Mouse (Mus musculus) kidney, adult 2 months (tissue): ENCODE results near the gene Cenpn. TPM values are rescaled to one million over a fixed set of nuclear protein-coding genes. Genes with fewer than 3 reads are reported as not detected.

ENCODE experiments used
- DNase-seq: peaks from one replicate; pipeline ENCODE4 v3.0.0; 2021
- H3K27ac ChIP-seq: fragments of 200-500 bp; 2 replicates; pipeline ENCODE4 v1.5.1; 2012; ENCODE audit warnings: low read depth, low read length, control low read depth, inconsistent platforms; ENCODE audit not compliant: insufficient read depth
- H3K27me3 ChIP-seq: fragments of 200-500 bp; replicated peaks from 2 replicates; pipeline ENCODE4 v1.6.1; 2012; ENCODE audit warnings: mild to moderate bottlenecking, moderate library complexity, low read length, inconsistent platforms; ENCODE audit not compliant: control insufficient read depth, insufficient read depth
- H3K36me3 ChIP-seq: fragments of 200-500 bp; 2 replicates; pipeline ENCODE4 v1.6.1; 2012; ENCODE audit warnings: mild to moderate bottlenecking, moderate library complexity, low read length, inconsistent platforms; ENCODE audit not compliant: control insufficient read depth, insufficient read depth
- H3K4me1 ChIP-seq: fragments of 200-500 bp; 2 replicates; pipeline ENCODE4 v1.6.1; 2011; ENCODE audit warnings: low read length; ENCODE audit not compliant: control insufficient read depth, insufficient read depth
- H3K4me3 ChIP-seq: fragments of 200-500 bp; 2 replicates; pipeline ENCODE4 v1.5.1; 2011; ENCODE audit warnings: mild to moderate bottlenecking, low read depth, low read length, control low read depth; ENCODE audit not compliant: insufficient read depth
- CTCF ChIP-seq: fragments of 200-500 bp; conservative IDR thresholded peaks from 2 replicates; pipeline ENCODE4 v1.5.1; 2011; ENCODE audit warnings: low read depth, mild to moderate bottlenecking, control low read depth, low read length, moderate library complexity, mixed read lengths; ENCODE audit not compliant: insufficient read depth, insufficient read length
- POLR2A ChIP-seq: fragments of 200-500 bp; IDR thresholded peaks from one replicate; pipeline ENCODE4 v1.6.1; 2011; ENCODE audit warnings: low read depth, low read length, control low read depth
- WGBS: fragments of 180-500 bp; shearing (Covaris S2); methylation state at CpG from one replicate; pipeline ENCODE4 v1.1.7; 2018; 5-methylcytosine and 5-hydroxymethylcytosine counted together
- polyA plus RNA-seq: library from polyadenylated mRNA; depleted of rRNA; stranded (reverse); fragments of >200 nt; gene quantifications from 2 replicates; pipeline ENCODE4 v1.2.3, GENCODE M21; 2012

Gene Cenpn
- polyA plus RNA-seq, 1 experiment = 0.89 TPM

DNA sequence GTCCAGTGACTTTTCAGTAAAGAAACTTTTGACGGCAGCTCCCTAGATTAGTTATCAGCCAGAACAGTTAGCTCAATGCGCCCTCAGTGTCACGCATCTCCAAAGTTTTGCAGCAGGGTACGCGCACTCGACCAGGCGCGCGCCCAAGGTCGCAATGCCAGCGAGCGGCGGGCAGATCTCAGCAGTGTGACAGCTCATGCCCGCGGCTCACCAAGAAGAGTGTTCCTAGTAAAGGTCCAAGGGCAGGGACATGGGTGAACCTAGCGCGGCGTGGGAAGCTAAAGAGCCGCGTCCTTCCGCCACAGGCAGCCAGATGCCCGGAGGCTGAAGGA, 559 bp upstream of the Cenpn start:
- DNase-seq = no peak
- H3K36me3 ChIP-seq = no peaks in the 10 kb centered on the region
- peak overlapping the region; percentile 93 for H3K27ac ChIP-seq
- no peaks in the 10 kb centered on the region for H3K27me3 ChIP-seq
- H3K4me1 ChIP-seq = peaks cover 3% of the 10 kb centered on the region; the same call in 1 of the 2 replicates
- WGBS = under 1% methylated on average over 22 of the region's 22 CpGs
- peak overlapping the region; percentile 84 for H3K4me3 ChIP-seq
- TF ChIP-seq CTCF (no peak), POLR2A (no peak)

GRCm38 (mm10) chr8:116922060-116922757, 679 bp downstream of the Cenpn start:
- Histone ChIP-seq H3K36me3 (no peaks in the 10 kb centered on the region), H3K4me3 (peak overlapping the region; percentile 84), H3K27ac (peak overlapping the region; percentile 76), H3K27me3 (no peaks in the 10 kb centered on the region), H3K4me1 (peaks cover 3% of the 10 kb centered on the region; the same call in 1 of the 2 replicates)
- 17% methylated on average over 17 of the region's 17 CpGs for WGBS
- no peak for DNase-seq
- no peak for TF ChIP-seq CTCF
- no peak for TF ChIP-seq POLR2A

GRCm38 (mm10) chr8:116923526-116923925, 2.0 kb downstream of the Cenpn start:
- H3K36me3 ChIP-seq = no peaks in the 10 kb centered on the region
- no peak overlapping the region for H3K27ac ChIP-seq
- no peaks in the 10 kb centered on the region for H3K27me3 ChIP-seq
- TF ChIP-seq CTCF (no peak), POLR2A (no peak)
- H3K4me3 ChIP-seq = no peak overlapping the region
- 84% methylated on average over 8 of the region's 8 CpGs for WGBS
- peaks cover 3% of the 10 kb centered on the region; the same call in 1 of the 2 replicates for H3K4me1 ChIP-seq
- no peak for DNase-seq

GRCm38 (mm10) chr8:116927880-116928279, 6.3 kb downstream of the Cenpn start:
- Histone ChIP-seq H3K27me3 (no peaks in the 10 kb centered on the region), H3K36me3 (no peaks in the 10 kb centered on the region), H3K4me1 (no peaks in the 10 kb centered on the region), H3K27ac (no peak overlapping the region), H3K4me3 (no peak overlapping the region)
- peak; percentile 63 for TF ChIP-seq CTCF
- TF ChIP-seq POLR2A = no peak
- peak; percentile 38 for DNase-seq
- 86% methylated on average over 9 of the region's 9 CpGs for WGBS

- Histone ChIP-seq H3K4me1 (no peaks in the 10 kb centered on the region), H3K27ac (no peak overlapping the region), H3K27me3 (no peaks in the 10 kb centered on the region), H3K4me3 (no peak overlapping the region), H3K36me3 (no peaks in the 10 kb centered on the region)
- TF ChIP-seq POLR2A (no peak), CTCF (no peak)
- 93% methylated on average over 5 of the region's 5 CpGs for WGBS
- no peak for DNase-seq
Observed at GRCm38 (mm10) chr8:116928588-116928987, 7.1 kb downstream of the Cenpn start.

DNA sequence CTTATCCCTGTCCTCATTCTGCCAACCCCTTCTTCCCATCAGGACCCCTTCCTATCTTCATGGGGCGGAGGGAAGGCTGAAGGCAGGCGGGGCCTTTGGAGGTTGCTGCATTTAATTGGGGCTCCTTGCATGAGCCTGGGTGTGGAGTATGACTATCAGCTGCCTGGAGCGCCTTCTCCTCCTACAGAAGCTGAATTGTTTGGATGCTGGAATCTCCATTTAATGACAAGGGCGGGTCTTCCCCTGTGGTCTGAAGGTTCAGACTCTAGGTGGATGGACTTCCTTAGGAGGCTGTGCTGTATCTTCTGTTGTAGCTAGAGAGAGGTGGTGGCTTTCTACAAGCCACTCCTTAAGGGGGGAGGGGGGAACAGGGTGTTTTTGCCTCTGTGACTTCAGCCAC, 13.4 kb downstream of the Cenpn start:
- Histone ChIP-seq H3K4me3 (no peak overlapping the region), H3K27me3 (no peaks in the 10 kb centered on the region), H3K36me3 (no peaks in the 10 kb centered on the region), H3K4me1 (no peaks in the 10 kb centered on the region), H3K27ac (no peak overlapping the region)
- no peak for DNase-seq
- 96% methylated on average over 4 of the region's 4 CpGs for WGBS
- no peak for TF ChIP-seq CTCF
- no peak for TF ChIP-seq POLR2A

DNA sequence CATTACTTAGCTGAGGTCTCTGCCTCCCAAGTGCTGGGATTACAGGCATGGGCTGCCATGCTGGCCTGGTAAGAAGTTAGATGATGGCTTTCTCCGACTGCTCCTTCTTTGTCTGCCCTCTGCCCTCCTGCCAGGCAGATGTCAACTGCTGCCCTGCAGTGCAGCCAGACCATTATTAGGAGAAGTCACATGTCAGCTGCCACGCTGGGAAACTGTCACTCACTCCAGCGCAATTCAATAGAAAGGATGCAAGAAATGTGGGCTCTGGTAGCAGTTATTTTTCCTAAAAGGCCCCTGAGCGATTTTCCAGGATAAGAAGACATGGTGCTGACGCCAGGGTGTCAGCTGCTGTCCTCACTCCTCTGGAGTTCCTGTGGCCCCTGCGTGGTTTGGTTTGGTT, 14.0 kb downstream of the Cenpn start:
- Histone ChIP-seq H3K27me3 (no peaks in the 10 kb centered on the region), H3K4me1 (no peaks in the 10 kb centered on the region), H3K4me3 (no peak overlapping the region), H3K36me3 (no peaks in the 10 kb centered on the region), H3K27ac (no peak overlapping the region)
- WGBS = 93% methylated on average over 6 of the region's 6 CpGs
- DNase-seq = no peak
- TF ChIP-seq CTCF = no peak
- TF ChIP-seq POLR2A = no peak
